Mouse (Mus musculus) heart, embryonic 14.5 days (tissue): Measurements from ENCODE around the gene Maml1. TPM values are rescaled to one million over a fixed set of nuclear protein-coding genes. Genes with fewer than 3 reads are reported as not detected.

ENCODE experiments used
- ATAC-seq: fragments of 200-750 bp; cut with Nextera tagmentation; 2 replicates; pipeline ENCODE4 v1.8.0; 2017; ENCODE audit warnings: low read depth, moderate TSS enrichment; ENCODE audit not compliant: insufficient number of reproducible peaks, insufficient read depth, low FRiP score
- H3K27ac ChIP-seq, 2 experiments: fragments of 200-500 bp in 1 of 2; fragments of 300-500 bp in 1 of 2; sonication (generic) in 1 of 2; replicated peaks in 1 of 2; 2 replicates each; pipeline ENCODE4 v1.5.1; 2012 to 2014; ENCODE audit warnings: low read depth in 2 of 2, low read length in 2 of 2, control low read depth in 1 of 2, mild to moderate bottlenecking in 1 of 2, mixed read lengths in 1 of 2; ENCODE audit not compliant: control insufficient read depth in 1 of 2, insufficient read depth in 1 of 2
- H3K27me3 ChIP-seq: fragments of 300-500 bp; sonication (generic); 2 replicates; pipeline ENCODE4 v1.6.1; 2014; ENCODE audit warnings: mild to moderate bottlenecking, low read length, control low read depth; ENCODE audit not compliant: control insufficient read depth, insufficient read depth
- H3K36me3 ChIP-seq: fragments of 300-500 bp; sonication (generic); 2 replicates; pipeline ENCODE4 v1.6.1; 2014; ENCODE audit warnings: mild to moderate bottlenecking, control low read depth, low read length, mixed read lengths; ENCODE audit not compliant: control insufficient read depth, insufficient read depth
- H3K4me1 ChIP-seq, 2 experiments: fragments of 200-500 bp in 1 of 2; fragments of 300-500 bp in 1 of 2; sonication (generic) in 1 of 2; 2 replicates each; pipeline ENCODE4 v1.6.1; 2012 to 2014; ENCODE audit warnings: low read length in 2 of 2, control low read depth in 1 of 2, mixed read lengths in 1 of 2; ENCODE audit not compliant: control insufficient read depth in 2 of 2, insufficient read depth in 2 of 2
- H3K4me2 ChIP-seq: fragments of 300-500 bp; sonication (generic); 2 replicates; pipeline ENCODE4 v1.6.1; 2014; ENCODE audit warnings: mild to moderate bottlenecking, low read length
- H3K4me3 ChIP-seq, 2 experiments: fragments of 200-500 bp in 1 of 2; fragments of 300-500 bp in 1 of 2; sonication (generic) in 1 of 2; 2 replicates each; pipeline ENCODE4 v1.5.1; 2012 to 2014; ENCODE audit warnings: low read length in 2 of 2, mild to moderate bottlenecking in 2 of 2, control low read depth in 1 of 2, low read depth in 1 of 2, moderate library complexity in 1 of 2; ENCODE audit not compliant: control insufficient read depth in 1 of 2, insufficient read depth in 1 of 2
- H3K9ac ChIP-seq: fragments of 300-500 bp; sonication (generic); 2 replicates; pipeline ENCODE4 v1.6.1; 2014; ENCODE audit warnings: mild to moderate bottlenecking, low read length
- H3K9me3 ChIP-seq: fragments of 300-500 bp; sonication (generic); 2 replicates; pipeline ENCODE4 v1.6.1; 2016; ENCODE audit warnings: low read length, control low read depth; ENCODE audit not compliant: control insufficient read depth
- WGBS: fragments of 180-500 bp; shearing (Covaris S2); extraction: QIAGEN DNeasy Blood & Tissue Kit; methylation state at CpG from one replicate; pipeline ENCODE4 v1.1.7; 2014; 5-methylcytosine and 5-hydroxymethylcytosine counted together
- polyA plus RNA-seq: library from polyadenylated mRNA; unstranded; fragments of >200 nt; fragmentation: Nextera tagmentation; extraction: Ambion mirVana; gene quantifications from 2 replicates; pipeline ENCODE4 v1.2.1, GENCODE M21; 2014

Maml1 gene
- polyA plus RNA-seq, 1 experiment from 2014 or later = 5.6 TPM

GRCm38 (mm10) chr11:50252684-50253265, 39.3 kb downstream of the Maml1 start:
- peak; percentile 41; the same call in 1 of the 2 replicates for ATAC-seq
- no peak overlapping the region for H3K4me2 ChIP-seq
- no peaks in the 10 kb centered on the region for H3K9me3 ChIP-seq
- no peak overlapping the region; the same call in 1 of the 2 replicates for H3K9ac ChIP-seq
- no peaks in the 10 kb centered on the region for H3K27me3 ChIP-seq
- peaks cover 12 to 16% of the 10 kb centered on the region in 2 experiments for H3K4me1 ChIP-seq
- no peak overlapping the region for H3K4me3 ChIP-seq
- H3K27ac ChIP-seq = no peak overlapping the region; a peak in 1 of 4 replicates
- WGBS = 55% methylated on average over 11 of the region's 11 CpGs
- peaks cover 21% of the 10 kb centered on the region for H3K36me3 ChIP-seq

GRCm38 (mm10) chr11:50252166-50252565, 39.9 kb downstream of the Maml1 start:
- Histone ChIP-seq H3K9me3 (no peaks in the 10 kb centered on the region), H3K4me2 (no peak overlapping the region), H3K27me3 (no peaks in the 10 kb centered on the region), H3K4me3 (no peak overlapping the region), H3K27ac (peak overlapping the region in 1 of 2 experiments; percentile 37; a peak in 1 of 4 replicates), H3K36me3 (peaks cover 15% of the 10 kb centered on the region), H3K9ac (no peak overlapping the region; the same call in 1 of the 2 replicates), H3K4me1 (peaks cover 12 to 16% of the 10 kb centered on the region in 2 experiments)
- no peak for ATAC-seq
- 40% methylated on average over 3 of the region's 3 CpGs for WGBS

- Histone ChIP-seq H3K4me2 (no peak overlapping the region), H3K27ac (no peak overlapping the region), H3K4me3 (no peak overlapping the region), H3K9me3 (no peaks in the 10 kb centered on the region), H3K27me3 (no peaks in the 10 kb centered on the region), H3K36me3 (no peaks in the 10 kb centered on the region), H3K9ac (no peak overlapping the region), H3K4me1 (peaks cover 12 to 16% of the 10 kb centered on the region in 2 experiments)
- WGBS = 72% methylated on average over 7 of the region's 7 CpGs
- no peak for ATAC-seq
Observed at GRCm38 (mm10) chr11:50248473-50249171, 43.5 kb downstream of the Maml1 start.

GRCm38 (mm10) chr11:50245269-50245668, 46.8 kb downstream of the Maml1 start:
- H3K4me1 ChIP-seq = no peaks in the 10 kb centered on the region
- H3K9me3 ChIP-seq = no peaks in the 10 kb centered on the region
- H3K4me3 ChIP-seq = no peak overlapping the region
- no peaks in the 10 kb centered on the region for H3K27me3 ChIP-seq
- no peak for ATAC-seq
- no peak overlapping the region for H3K4me2 ChIP-seq
- H3K36me3 ChIP-seq = no peaks in the 10 kb centered on the region
- WGBS = 73% methylated on average over 5 of the region's 5 CpGs
- H3K9ac ChIP-seq = no peak overlapping the region
- no peak overlapping the region for H3K27ac ChIP-seq

GRCm38 (mm10) chr11:50243926-50244325, 48.2 kb downstream of the Maml1 start:
- Histone ChIP-seq H3K4me3 (no peak overlapping the region), H3K36me3 (no peaks in the 10 kb centered on the region), H3K9me3 (no peaks in the 10 kb centered on the region), H3K4me2 (no peak overlapping the region), H3K27me3 (0 out of 2 replicates have a peak, but pooled peaks cover 5% of the 10 kb centered on the region), H3K9ac (no peak overlapping the region), H3K4me1 (no peaks in the 10 kb centered on the region), H3K27ac (no peak overlapping the region)
- ATAC-seq = no peak
- WGBS = 74% methylated on average over 6 of the region's 6 CpGs

- WGBS = 66% methylated on average over 7 of the region's 7 CpGs
- no peak for ATAC-seq
- no peak overlapping the region for H3K27ac ChIP-seq
Observed at GRCm38 (mm10) chr11:50240235-50240911, 51.7 kb downstream of the Maml1 start.

GRCm38 (mm10) chr11:50238821-50239791, 53.0 kb downstream of the Maml1 start:
- 90% methylated on average over 9 of the region's 9 CpGs for WGBS
- no peak overlapping the region for H3K4me3 ChIP-seq
- no peak overlapping the region for H3K4me2 ChIP-seq

More at GRCm38 (mm10) chr11:50240235-50240911, 51.7 kb downstream of the Maml1 start:
- Histone ChIP-seq H3K9ac (no peak overlapping the region), H3K9me3 (no peaks in the 10 kb centered on the region), H3K4me3 (no peak overlapping the region), H3K4me1 (peaks cover 14 to 17% of the 10 kb centered on the region in 2 experiments; a peak in 3 of 4 replicates), H3K27me3 (peaks cover 24% of the 10 kb centered on the region), H3K4me2 (no peak overlapping the region), H3K36me3 (0 out of 2 replicates have a peak, but pooled peaks cover under 1% of the 10 kb centered on the region)

More at GRCm38 (mm10) chr11:50238821-50239791, 53.0 kb downstream of the Maml1 start:
- H3K36me3 ChIP-seq = peaks cover 13% of the 10 kb centered on the region
- H3K9me3 ChIP-seq = no peaks in the 10 kb centered on the region
- H3K4me1 ChIP-seq = peaks cover 14 to 17% of the 10 kb centered on the region in 2 experiments; a peak in 3 of 4 replicates
- ATAC-seq = no peak
- H3K27me3 ChIP-seq = peaks cover 24% of the 10 kb centered on the region
- no peak overlapping the region for H3K27ac ChIP-seq
- H3K9ac ChIP-seq = no peak overlapping the region
